Mouse (Mus musculus): ENCODE data around the gene Prdm16.
A peak's percentile ranks its signal among the peaks of the same experiment; 100 is the strongest.

Prdm16 gene

DNA sequence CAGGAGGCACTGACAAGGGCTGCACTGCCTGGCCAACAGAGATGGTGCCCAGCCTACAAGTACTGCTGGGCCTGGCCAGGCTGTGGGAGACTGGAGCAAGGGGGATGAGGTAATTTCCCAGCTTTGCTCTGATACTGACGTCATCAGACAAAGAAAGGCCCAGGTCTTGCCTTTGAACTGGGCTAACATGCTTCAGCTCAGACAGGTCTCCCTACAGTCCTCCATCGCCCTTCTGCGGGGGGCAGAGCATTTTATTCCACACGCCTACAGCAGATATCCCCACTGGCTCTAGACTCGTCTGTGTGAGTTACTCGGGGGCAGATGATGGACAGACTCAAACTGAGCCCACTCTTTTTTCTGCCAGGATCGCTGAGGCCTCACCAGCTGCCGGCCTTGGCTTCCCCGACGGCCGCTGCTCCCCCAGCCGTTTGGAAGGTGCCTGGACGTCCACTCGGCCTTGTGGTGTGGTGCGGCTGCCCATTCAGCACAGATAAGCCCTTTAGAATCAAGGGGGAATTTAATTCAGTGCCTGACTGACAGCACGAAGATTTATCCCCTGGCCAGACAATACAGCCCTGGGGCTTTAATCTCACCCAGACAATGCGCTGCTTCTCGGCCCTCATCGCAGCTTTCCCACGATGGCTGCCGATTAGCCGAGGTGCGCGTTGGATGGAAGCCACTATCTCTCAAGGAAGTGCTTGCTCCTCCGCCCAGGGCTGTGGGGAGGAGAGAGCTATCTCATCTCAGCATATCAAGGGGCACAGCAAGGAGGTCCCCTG, 32.8 kb downstream of the Prdm16 start:
- peak; percentile 68 for DNase-seq (ENCODE audit: low spot score)

DNA sequence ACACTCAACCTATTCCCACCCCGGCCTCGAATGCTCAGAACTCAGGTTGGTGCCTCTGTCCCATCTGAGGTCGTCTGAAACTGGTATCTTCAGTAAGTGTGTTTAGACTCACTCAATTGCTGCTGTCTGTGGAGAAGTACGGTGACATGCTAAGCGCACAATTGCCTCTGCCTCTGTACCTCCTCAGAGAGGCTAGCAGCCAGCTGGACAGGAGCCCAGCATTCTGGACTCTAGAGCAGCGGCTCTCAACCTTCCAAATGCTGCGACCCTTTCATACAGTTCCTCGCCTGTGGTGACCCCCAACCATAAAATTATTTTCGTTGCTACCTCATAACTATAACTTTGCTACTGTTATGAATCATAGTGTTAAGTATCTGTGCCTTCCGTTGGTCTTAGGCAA, 34.3 kb downstream of the Prdm16 start:
- no peak for DNase-seq (ENCODE audit: low spot score)

DNA sequence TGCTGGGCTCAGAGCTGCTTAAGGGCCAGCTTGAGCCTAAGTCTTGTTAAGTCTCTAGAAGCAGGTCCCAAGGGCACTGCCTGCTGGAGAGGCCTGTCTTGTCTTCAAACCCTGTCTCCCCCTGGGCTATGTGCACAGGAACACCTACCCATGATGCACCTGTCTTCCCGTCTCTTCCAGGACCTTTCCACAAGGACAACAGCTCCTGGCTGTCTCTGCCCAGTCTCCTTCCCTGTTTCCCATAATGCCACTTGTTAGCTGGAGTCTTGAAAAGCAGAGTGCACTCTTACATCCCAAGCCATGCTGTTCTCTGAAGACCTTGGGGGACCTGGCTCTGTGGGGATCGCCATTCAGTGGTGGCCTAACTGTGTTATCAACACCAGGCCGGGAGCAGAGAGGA, 35.7 kb downstream of the Prdm16 start:
- no peak for DNase-seq (ENCODE audit: low spot score)

DNA sequence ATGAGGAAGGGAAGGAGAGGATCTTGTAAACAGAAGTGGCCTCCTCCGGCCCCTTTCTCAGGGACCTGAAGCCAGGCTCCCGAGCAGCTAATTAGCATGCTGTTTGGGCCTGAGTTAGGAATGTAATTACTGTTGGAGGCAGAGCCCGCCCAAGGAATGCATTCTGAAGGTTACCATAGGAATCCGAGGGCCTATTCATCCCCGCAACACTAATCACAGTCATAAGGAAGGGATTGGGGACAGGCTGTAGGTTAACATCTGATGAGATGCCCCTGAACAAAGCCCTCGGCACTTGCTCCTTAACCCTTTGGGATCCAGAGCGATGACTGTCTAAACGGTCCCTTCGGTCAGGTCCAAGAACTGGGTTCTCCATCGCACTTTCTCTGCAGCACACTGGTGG, 36.7 kb downstream of the Prdm16 start:
- DNase-seq (ENCODE audit: low spot score), result peak; percentile 78

DNA sequence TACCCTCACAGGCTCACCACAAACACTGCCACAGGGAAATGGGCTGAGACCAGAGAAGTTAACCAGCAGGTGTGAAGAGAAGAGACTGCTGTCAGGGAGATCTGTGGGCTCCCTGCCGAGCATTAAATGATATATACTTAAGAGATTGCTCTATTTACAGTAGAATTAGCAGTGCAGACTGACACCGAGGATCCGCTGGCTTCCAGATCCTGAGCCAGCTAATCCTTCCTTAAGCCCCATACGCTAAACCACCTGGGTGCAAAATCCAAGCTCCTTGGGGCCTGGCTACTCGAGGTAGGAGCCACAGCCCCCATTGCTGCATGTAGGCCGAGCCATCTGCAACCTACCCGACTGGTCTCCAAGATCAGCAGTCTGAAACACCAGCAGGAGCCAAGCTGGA, 38.3 kb downstream of the Prdm16 start:
- no peak for DNase-seq (ENCODE audit: low spot score)

DNA sequence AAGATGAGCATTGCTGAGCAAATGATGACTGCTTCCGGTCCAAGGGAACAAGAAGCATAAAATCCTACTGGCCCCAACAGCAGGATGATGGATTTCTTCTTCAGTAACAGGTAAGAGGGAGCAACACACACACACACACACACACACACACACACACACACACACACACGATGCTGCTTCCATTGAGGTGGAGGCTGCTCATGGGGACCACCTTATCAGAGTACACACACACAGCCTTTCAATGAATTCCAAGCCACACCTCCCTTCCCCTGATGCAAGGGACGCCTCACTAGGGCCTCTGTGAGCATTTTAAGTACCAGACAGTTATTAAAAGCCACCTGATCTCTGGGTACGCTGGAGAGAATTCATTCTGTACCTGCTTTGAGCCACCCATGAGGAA, 39.9 kb downstream of the Prdm16 start:
- no peak for DNase-seq (ENCODE audit: low spot score)

DNA sequence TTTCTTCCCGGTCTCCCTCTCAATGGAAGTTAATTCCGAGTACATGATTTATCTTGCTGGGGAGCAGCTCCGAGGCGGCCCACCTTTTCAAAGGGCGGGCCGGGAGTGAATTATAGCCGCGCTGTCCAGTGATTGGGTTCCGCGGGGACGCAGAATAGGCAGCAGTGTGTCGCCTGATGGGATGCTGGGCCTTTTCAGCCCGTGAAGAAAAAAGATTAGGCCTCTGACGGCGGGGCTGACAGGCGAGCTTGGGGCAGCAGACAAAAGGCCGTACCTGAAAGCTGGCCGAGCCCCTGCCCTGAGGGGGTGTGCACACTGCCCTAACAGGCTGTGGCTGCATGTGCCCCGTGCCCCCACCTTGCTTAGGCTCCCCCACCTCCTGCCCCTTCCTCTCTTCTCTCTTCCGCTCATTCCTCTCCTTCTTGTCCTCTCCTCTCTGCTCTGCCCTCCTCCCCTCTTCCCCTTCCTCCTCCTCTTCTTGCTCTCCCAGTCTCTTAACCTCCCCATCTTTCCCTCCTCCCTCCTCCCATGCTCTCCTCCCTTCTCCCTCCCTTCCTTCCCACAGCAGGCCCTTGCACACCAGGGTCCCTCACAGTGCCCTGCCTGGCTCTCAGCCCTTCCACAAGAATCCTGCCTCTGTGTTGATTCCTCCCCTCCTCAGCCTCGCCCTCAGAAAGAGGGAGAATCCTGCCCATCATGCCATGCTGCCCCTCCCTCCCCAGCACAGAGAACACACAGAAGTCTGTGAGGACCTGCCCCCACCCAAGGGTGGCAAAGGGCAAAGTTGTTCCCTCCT, 41.7 kb downstream of the Prdm16 start:
- DNase-seq (ENCODE audit: low spot score), result peak; percentile 80

DNA sequence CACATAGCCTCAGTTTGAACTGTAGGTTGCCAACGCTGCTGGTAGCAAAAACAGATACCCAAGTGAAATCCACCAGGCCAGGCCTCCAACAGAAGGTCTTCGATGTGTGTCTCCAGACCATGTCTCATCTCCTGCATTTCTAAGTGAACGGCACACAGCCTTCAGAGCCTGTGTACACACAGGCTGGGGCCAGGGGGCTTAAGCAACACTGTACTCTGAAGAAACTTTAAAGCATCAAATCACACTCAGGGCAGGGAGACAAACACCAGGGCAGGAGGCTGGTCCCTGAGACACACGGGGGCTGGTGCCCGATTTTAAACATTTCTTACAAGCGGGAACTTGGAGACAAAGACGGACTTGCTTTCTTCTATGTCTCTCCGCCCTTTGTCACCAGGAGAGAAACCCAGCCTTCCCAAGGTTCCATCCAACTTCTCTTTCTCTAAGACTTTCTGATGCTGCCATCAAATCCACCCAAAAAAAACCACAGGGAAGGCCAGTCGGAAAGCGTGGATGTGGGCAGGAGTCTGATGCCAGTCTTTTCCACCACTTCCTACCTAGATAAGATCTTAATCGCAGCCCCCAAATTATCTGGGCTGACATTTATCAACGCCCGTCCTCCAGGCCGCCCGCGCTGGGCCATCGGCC, 42.4 kb downstream of the Prdm16 start:
- no peak for DNase-seq (ENCODE audit: low spot score)

DNA sequence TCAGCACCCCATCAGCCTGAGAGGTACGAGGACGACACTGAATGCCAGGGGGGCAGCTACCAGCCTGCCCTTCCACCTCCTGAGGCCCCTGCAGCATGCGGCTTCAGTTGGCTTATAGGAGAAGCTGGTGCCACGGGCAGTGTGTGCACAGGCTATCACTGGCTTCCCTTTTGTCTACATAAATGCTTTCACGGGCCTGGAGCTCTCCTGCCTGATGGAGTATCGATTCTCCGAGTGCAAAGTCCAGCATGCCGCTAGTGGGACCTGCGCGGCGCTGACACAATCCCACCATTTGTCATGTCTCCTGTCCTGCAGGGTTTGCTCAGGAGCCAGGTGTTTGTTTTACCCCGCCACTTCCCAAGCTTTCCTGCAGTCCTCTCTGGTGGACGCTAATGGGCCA, 44.1 kb downstream of the Prdm16 start:
- DNase-seq (ENCODE audit: low spot score), result no peak

DNA sequence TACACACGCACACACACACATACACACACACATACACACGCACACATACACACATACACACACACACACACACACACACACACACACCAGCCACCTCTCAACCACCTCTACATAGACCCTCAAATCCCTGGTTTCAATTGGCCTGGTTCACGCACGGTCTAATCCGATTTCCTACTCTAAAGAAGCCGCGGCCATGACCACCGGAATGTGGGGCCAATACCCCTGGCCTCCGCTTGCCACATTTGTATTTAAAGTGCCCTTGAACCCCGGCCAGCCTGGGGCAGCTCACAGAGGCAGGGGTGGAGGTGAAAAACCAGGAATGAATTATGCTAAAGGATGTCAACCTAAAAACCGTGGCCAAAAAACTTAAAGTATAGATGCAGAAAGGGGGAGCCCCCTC, 45.8 kb downstream of the Prdm16 start:
- peak; percentile 30 for DNase-seq (ENCODE audit: low spot score)

DNA sequence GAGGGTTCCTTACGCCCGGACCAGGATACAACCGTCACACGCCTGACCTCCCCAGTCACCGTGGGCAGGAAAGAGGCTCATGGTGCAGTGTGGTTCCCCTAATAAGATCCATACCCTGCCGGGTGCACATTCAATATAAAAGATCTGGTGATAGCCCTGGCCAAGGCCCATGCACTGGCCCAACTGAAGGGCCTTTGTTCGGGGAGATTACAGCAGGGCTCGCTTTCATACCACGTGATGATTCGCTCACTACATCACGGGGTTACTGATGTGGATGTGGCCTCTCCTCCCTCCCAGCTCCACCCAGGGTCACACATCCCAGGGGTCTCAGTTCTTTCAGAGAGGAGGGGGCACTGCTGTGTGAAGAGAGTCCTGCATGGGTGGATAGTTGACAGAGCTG, 50.3 kb downstream of the Prdm16 start:
- DNase-seq (ENCODE audit: low spot score), result no peak

DNA sequence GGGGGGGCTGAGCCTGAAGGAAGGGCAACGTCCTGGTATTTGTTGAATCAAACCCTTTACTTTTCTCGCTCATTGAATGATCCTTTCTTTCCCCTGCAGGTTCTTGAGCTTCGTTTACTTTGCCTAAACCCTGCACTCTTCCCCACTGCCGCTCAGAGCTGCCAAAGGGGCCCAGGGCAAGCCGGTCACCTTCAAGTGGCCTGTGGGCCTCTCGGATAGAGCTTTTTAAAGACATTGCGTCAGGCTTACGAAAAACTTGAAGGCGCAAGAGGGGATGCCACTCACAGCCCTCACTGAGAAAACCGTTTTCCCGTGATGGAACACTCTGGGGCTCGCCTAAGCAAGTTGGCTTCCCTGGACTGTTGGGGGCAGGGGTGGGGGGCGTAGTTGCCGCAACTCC, 50.9 kb downstream of the Prdm16 start:
- no peak for DNase-seq (ENCODE audit: low spot score)

DNA sequence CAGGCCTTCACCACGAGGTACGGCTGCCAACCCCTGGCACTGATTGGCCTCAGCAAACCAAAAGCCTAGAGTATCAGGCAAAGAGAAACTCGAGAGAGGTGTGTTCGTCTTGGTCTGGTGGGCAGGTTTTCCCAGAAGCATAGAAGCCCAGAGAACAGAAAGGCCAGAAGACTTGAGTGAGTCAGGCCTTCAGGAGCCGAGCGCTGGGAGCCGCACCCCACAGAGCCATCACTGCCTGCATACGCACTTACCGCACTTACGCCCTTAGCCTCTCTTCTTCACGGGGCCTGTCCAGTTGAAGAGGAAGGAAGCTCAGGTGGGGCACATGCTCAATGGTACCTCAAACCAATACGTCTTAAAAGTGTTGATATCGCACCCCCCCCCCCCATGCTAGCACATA, 53.0 kb downstream of the Prdm16 start:
- DNase-seq (ENCODE audit: low spot score), result no peak

DNA sequence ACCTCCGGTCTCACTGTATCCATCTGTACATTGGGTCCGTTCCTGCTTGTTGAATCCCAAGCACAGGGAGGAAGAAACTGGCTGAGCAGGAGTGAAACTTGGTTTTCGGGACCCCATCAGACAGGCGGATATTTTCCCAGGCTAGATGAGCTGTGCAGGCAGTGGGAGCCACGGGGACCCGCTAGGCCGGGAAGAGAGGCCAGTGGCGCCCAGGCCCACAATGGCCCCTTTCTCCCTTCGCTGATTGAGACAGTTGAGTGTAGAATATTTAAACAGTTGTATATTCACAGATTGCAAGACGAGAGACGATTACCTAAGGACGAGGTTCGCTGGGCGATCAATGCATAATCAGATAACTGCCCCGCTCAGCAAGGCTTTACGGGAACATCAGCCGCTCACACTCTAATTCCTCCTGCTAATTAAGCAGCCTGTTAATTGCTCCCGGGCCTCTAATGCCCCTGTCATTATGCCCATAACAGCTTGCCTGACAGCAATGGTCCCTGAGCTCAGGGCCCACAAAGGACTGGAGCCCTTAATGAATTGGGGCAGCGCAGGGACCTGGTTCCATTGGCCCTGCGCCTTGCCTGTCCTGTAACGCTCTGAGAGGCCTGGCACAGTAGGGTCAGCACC, 54.0 kb downstream of the Prdm16 start:
- no peak for DNase-seq (ENCODE audit: low spot score)

DNA sequence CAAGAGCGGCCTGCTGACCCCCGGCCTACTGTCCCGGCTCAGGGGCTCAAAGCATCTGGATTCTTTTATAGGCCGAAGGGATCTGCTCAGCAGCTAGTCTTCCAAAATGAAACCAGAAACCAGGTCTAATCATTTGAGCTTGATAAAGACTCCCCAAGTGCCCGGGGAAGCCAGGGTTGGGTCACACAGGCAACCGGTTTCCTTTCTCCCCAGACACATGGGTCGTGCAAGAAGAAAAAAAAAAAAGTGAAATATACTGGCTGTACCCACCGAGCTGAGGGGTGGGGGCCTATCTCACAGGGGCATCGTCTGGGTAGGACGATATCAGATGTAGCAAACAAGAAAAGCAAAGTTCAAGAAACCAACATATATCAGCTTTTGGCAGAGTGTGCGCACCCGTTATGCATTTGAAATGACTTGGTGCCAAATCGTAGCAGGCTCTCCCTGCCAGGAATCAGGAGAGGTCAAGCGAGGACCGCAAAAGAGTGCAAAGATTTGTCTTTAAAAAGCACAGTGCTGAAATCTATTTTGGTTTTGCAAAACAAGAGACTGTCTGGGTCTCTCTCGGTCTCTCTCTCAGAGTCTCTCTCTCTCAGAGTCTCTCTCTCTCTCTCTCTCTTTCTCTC, 55.3 kb downstream of the Prdm16 start:
- DNase-seq (ENCODE audit: low spot score), result no peak

DNA sequence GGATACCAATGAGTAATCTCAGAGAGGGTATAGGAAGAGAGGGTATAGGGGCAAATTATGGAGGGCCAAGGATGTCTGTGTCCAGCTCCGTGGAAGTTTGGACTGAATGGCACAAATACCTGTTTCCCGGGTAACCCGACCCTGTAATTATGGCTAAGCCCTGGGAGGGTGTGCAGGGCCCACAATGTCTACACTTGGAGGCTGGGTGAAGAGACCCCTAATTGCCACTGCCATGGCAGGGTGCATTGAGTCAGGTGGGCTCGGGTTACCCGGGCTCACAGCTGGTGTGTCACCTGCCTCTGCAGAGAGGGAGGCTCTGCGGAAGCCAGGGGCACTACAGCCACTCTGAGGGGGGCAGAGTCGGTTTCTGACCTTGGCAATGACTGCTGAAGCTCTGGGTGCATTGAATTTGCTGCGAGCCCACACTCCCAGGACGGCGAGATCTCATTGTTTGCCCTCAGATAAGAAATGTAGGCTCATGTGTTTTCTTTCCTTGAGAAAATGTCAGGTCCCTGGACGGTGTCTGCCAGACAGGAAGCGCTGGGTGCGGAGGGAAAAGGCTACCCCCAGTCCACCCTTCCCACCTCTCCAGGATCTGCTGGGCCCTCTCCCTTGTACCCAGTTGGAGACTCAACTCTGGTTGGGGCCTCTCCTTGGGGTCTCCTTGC, 62.3 kb downstream of the Prdm16 start:
- no peak for DNase-seq (ENCODE audit: low spot score)

DNA sequence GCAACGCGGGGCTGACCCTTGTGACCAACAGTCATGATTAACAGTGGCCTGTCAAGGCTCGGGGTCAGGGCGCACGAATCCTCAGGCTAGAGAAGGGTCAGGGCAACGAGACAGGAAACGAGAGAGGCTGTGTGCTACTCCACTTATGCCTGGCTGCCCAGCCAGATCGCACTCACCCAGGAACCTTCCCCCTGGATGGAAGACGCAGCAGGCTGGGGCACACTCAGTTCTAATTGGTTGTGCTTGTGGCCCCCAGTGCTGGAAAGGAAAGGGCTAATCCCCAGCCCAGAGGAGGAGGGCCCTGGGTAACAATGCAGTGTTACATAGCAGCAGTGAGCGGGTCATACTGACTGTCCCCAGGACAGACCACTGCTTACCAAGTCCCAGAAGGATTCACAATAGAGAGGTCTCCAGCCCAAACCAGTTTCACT, 66.2 kb downstream of the Prdm16 start:
- peak; percentile 91 for DNase-seq (ENCODE audit: low spot score)

DNA sequence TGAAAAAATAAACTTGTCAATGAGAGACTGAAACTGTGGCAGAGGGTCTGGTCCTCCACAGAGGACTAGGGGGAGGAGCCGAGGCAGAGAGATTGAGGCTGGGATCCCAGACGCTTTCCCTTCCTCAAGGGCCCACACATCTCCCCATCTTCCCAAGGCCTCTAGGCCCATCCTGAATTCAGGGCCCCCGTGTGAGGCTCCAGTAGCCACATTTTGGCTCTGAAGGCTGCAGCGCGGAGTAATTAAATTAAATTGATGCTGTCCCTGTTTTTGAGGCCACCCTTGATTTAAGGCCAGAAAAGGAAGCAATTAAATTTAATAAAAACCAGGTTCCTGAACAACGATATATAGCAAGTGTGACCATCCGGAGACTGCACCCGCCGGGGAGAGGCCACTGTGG, 66.8 kb downstream of the Prdm16 start:
- no peak for DNase-seq (ENCODE audit: low spot score)

DNA sequence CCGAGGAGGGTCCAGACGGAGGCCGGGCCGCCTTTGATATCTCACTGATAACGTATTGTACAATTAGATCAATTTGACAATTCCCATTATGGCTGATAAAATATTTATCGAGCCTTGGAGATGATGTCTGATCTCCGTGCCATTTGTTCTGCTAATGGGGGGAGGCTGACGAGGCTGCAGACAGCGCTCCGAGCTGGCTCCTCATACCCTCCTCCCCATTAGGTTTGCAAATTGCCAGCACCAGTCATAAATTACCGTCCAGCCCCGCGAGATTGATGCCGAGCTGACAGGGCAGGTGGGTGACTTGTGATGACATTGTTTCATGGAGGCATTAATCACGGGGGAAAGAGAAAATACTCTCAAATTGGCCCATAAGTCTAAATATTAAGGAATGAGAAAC, 67.9 kb downstream of the Prdm16 start:
- DNase-seq (ENCODE audit: low spot score), result no peak

DNA sequence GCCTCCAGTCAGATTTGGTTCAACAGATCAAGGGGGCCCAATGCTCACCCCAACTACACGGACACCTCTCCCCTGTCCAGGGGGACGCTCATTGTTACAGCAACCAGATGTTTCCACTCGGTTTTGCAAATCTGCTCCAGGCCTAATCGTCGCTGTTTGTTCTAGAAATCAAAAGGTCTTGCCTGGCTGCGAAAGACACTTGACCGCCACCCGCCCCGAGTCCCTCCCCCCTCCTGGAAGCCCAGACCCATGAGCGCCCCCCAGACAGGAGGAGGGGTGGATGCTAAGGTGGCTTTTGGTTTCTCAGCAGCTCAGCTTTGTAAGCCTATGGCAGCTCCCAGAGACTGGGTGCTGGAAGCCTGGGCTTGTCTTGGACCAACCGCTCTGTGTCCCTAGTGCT, 68.7 kb downstream of the Prdm16 start:
- DNase-seq (ENCODE audit: low spot score), result no peak

DNA sequence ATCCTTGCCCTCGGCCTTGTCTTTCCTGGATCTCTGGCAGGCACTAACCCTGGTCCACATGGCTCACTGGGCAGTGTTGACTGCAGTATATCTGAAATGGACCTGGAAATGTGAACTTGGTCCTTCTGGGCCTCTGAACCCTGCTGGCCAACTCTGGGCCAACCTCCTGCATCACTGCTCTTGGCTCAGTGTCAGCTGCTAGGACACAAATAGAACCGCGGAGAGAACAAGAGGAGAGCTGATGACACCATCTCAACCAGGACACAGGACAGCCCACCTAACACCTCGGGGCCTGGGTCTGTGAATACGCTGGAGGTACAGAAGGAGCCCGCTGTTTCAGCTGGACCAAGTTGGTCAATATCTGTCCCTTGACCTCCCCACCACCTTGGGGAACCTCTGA, 73.5 kb downstream of the Prdm16 start:
- no peak for DNase-seq (ENCODE audit: low spot score)

DNA sequence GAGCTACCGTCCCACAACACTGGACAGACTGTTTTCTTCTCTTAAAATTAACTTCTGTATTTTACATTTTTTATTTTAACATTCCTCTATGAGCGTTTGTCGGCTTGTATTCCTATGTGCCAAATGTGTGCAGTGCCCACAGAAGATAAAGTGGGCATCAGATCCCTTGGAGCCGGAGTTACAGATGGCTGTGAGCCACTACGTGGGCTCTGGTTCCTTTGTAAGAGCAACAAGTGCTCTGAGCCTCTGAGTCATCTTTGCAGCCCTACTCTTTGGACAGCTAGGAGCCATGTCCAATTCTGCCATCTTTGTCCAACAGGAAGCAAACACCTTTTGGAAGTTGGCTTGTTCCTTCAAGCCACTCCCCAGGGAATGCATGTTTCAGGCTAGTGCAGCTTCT, 78.6 kb downstream of the Prdm16 start:
- DNase-seq (ENCODE audit: low spot score), result no peak
